Mouse (Mus musculus) retina, adult 2 months (tissue): ENCODE measurements around the gene Rab3d.
A peak's percentile ranks its signal among the peaks of the same experiment; 100 is the strongest.
"Not testable (repeated sequence)": the region's sequence is repeated elsewhere in the genome, so short reads cannot be mapped to it uniquely, and the experiment has no call there.

ENCODE experiments used
- DNase-seq: peaks from one replicate; pipeline ENCODE4 v3.0.0-alpha.2; 2012; ENCODE audit warnings: low read depth, low spot score

The Rab3d gene

GRCm38 (mm10) chr9:21909474-21910223, 8.3 kb downstream of the Rab3d start:
- DNase-seq, result no peak

- DNase-seq, result no peak
These were observed 9.8 kb downstream of the Rab3d start for GRCm38 (mm10) chr9:21908216-21908615.

- DNase-seq, result no peak
These were observed 14.0 kb downstream of the Rab3d start for GRCm38 (mm10) chr9:21904031-21904430.

GRCm38 (mm10) chr9:21901223-21901820, 16.7 kb downstream of the Rab3d start:
- peak; percentile 80 for DNase-seq

- DNase-seq, result no peak
These were observed 28.8 kb downstream of the Rab3d start for GRCm38 (mm10) chr9:21889229-21889628.

GRCm38 (mm10) chr9:21876601-21877000, 41.4 kb downstream of the Rab3d start:
- no peak for DNase-seq

GRCm38 (mm10) chr9:21872204-21872603, 45.8 kb downstream of the Rab3d start:
- no peak for DNase-seq

GRCm38 (mm10) chr9:21870879-21871524, 47.0 kb downstream of the Rab3d start:
- peak; percentile 23 for DNase-seq

- not testable (repeated sequence) for DNase-seq
These were observed 48.7 kb downstream of the Rab3d start for GRCm38 (mm10) chr9:21869290-21869689.

GRCm38 (mm10) chr9:21867726-21868125, 50.3 kb downstream of the Rab3d start:
- DNase-seq, result no peak

GRCm38 (mm10) chr9:21866641-21867040, 51.4 kb downstream of the Rab3d start:
- no peak for DNase-seq

- DNase-seq, result no peak
These were observed 52.2 kb downstream of the Rab3d start for GRCm38 (mm10) chr9:21865673-21866398.

GRCm38 (mm10) chr9:21862181-21862580, 55.8 kb downstream of the Rab3d start:
- DNase-seq, result no peak

- DNase-seq, result not testable (repeated sequence)
These were observed 57.6 kb downstream of the Rab3d start for GRCm38 (mm10) chr9:21860349-21860748.

GRCm38 (mm10) chr9:21859606-21860005, 58.4 kb downstream of the Rab3d start:
- no peak for DNase-seq

GRCm38 (mm10) chr9:21858084-21858483, 59.9 kb downstream of the Rab3d start:
- DNase-seq, result no peak

- DNase-seq, result no peak
These were observed 60.5 kb downstream of the Rab3d start for GRCm38 (mm10) chr9:21857501-21857900.
